ENCODE assay signal across 28 mouse cellular contexts in the genomic region with DNA sequence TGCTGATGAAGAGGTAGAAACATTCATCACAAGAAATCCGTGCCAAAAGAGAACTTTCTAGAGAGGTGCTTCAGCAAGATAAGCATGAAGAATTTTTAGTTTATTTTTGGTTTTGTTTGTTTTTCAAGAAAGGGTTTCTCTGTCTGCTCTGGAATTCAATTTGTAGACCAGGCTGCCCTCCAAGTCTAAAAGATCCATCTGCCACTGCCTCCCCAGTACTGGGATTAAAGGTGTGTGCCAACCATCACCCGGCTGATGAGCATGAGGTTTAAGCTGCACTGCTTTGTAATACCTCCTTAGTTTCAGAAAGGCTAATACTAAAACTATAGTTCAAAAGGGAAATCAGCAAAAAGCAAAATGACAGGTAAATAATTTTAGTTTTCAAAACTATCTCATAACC. TPM values are rescaled to one million over a fixed set of nuclear protein-coding genes. Genes with fewer than 3 reads are reported as not detected.
DNase-seq lines count a peak whose midpoint lies in the region; ATAC-seq lines count a peak whose summit lies in the region.
"Had no signal": no experiment of that assay in that cellular context is flagged by ENCODE, and none has a peak within 500 bp of the region (broad histone marks: within the 10 kb centered on the region; RNA-seq: fewer than 3 reads in every experiment).

No protein-coding gene starts in this region.

- 71% methylated on average over 2 of the region's 2 CpGs for whole genome bisulfite sequencing in hindbrain, embryonic 14.5 days
- WGBS in hindbrain, embryonic 11.5 days = 79% methylated on average over 2 of the region's 2 CpGs
- WGBS in midbrain, embryonic 10.5 days = 82% methylated on average over 2 of the region's 2 CpGs

- H3K9ac ChIP-seq in hindbrain, embryonic 14.5 days = no peak overlapping the region
- H3K9ac ChIP-seq in hindbrain, embryonic 11.5 days (ENCODE audit: low read depth, low read length) = no peak overlapping the region
- H3K9ac ChIP-seq: limb, embryonic 15.5 days; liver, embryonic 13.5 days; midbrain, embryonic 13.5 days; neural tube, embryonic 15.5 days had no signal

- H3K27me3 ChIP-seq in hindbrain, embryonic 14.5 days (ENCODE audit: control insufficient read depth, insufficient read depth, low read length) = no peaks in the 10 kb centered on the region
- no peaks in the 10 kb centered on the region for H3K27me3 ChIP-seq in hindbrain, embryonic 11.5 days (ENCODE audit: control insufficient read depth, insufficient read depth, low read length)
- H3K27me3 ChIP-seq in midbrain, embryonic 10.5 days (ENCODE audit: low read depth, poor library complexity, severe bottlenecking) = no peaks in the 10 kb centered on the region
- H3K27me3 ChIP-seq: limb, embryonic 15.5 days; liver, embryonic 13.5 days; megakaryocyte, embryonic 14.5 days; midbrain, embryonic 13.5 days; neural tube, embryonic 15.5 days; Patski had no signal

- H3K36me3 ChIP-seq in hindbrain, embryonic 14.5 days (replicated peaks; ENCODE audit: control insufficient read depth, insufficient read depth) = no peaks in the 10 kb centered on the region; the same call in 1 of the 2 replicates
- no peaks in the 10 kb centered on the region for H3K36me3 ChIP-seq in hindbrain, embryonic 11.5 days (ENCODE audit: control insufficient read depth, insufficient read depth, low read length)
- H3K36me3 ChIP-seq in midbrain, embryonic 10.5 days = no peaks in the 10 kb centered on the region
- H3K36me3 ChIP-seq: limb, embryonic 10.5 days; liver, embryonic 13.5 days; neural tube, embryonic 15.5 days had no signal

- H3K9me3 ChIP-seq in hindbrain, embryonic 14.5 days (ENCODE audit: control insufficient read depth, low read length) = no peaks in the 10 kb centered on the region
- H3K9me3 ChIP-seq in hindbrain, embryonic 11.5 days (ENCODE audit: control insufficient read depth, low read length) = no peaks in the 10 kb centered on the region
- no peaks in the 10 kb centered on the region for H3K9me3 ChIP-seq in midbrain, embryonic 10.5 days (replicated peaks)
- H3K9me3 ChIP-seq: limb, embryonic 10.5 days; limb, embryonic 15.5 days; liver, embryonic 13.5 days; midbrain, embryonic 13.5 days; neural tube, embryonic 15.5 days had no signal

- no peak overlapping the region for H3K4me2 ChIP-seq in hindbrain, embryonic 14.5 days (replicated peaks)
- H3K4me2 ChIP-seq in hindbrain, embryonic 11.5 days (replicated peaks; ENCODE audit: low read depth, low read length) = no peak overlapping the region
- H3K4me2 ChIP-seq: limb, embryonic 15.5 days; liver, embryonic 13.5 days; midbrain, embryonic 13.5 days; neural tube, embryonic 15.5 days had no signal

- DNase-seq in hindbrain, embryonic 14.5 days (ENCODE audit: low spot score) = no peak
- no peak for DNase-seq in hindbrain, embryonic 11.5 days (ENCODE audit: low spot score)
- peak; percentile 86 for DNase-seq in brain, adult 2 months (ENCODE audit: low read depth, low spot score)
- peak; percentile 58 to 76 for DNase-seq in cerebellum, adult 18-20 months
- peak; percentile 27 to 46 for DNase-seq in cerebellum, postnatal 10 days
- no peak for DNase-seq in layer of hippocampus, adult 9-10 months (ENCODE audit: low spot score)
- DNase-seq in kidney, adult 18-20 months = no peak
- DNase-seq in midbrain, embryonic 10.5 days (ENCODE audit: low spot score) = no peak
- DNase-seq: adrenal gland, postnatal 10 days; gastrocnemius, postnatal 14 days; heart, postnatal 14 days; kidney, adult 9 months; kidney, postnatal 14 days; liver, embryonic 13.5 days; lung, adult 18-20 months; lung, postnatal 4 days; spleen, adult 18-20 months; thymus, adult 18-20 months; thymus, postnatal 25 days had no signal

- peak overlapping the region; percentile 20; the same call in 1 of the 2 replicates for H3K27ac ChIP-seq in hindbrain, embryonic 14.5 days
- no peak overlapping the region for H3K27ac ChIP-seq in hindbrain, embryonic 11.5 days (ENCODE audit: low read depth, low read length)
- no peak overlapping the region for H3K27ac ChIP-seq in midbrain, embryonic 10.5 days (replicated peaks)
- H3K27ac ChIP-seq: limb, embryonic 10.5 days; limb, embryonic 15.5 days; liver, embryonic 13.5 days; midbrain, embryonic 13.5 days; neural tube, embryonic 15.5 days had no signal

- H3K4me1 ChIP-seq in hindbrain, embryonic 14.5 days (replicated peaks; ENCODE audit: control insufficient read depth, insufficient read depth, low read length) = peaks cover 6% of the 10 kb centered on the region; the same call in 1 of the 2 replicates
- H3K4me1 ChIP-seq in hindbrain, embryonic 11.5 days (replicated peaks; ENCODE audit: control insufficient read depth, insufficient read depth, low read length) = no peaks in the 10 kb centered on the region
- peaks cover 4% of the 10 kb centered on the region; the same call in 1 of the 2 replicates for H3K4me1 ChIP-seq in midbrain, embryonic 10.5 days
- H3K4me1 ChIP-seq: limb, embryonic 10.5 days; limb, embryonic 15.5 days; megakaryocyte, embryonic 14.5 days; midbrain, embryonic 13.5 days; neural tube, embryonic 15.5 days had no signal

- ATAC-seq in hindbrain, embryonic 14.5 days (ENCODE audit: low FRiP score) = no peak
- no peak for ATAC-seq in hindbrain, embryonic 11.5 days (ENCODE audit: low FRiP score)
- ATAC-seq: forebrain, embryonic 14.5 days; intestine, embryonic 16.5 days; lung, postnatal 0 days; midbrain, embryonic 13.5 days; Patski had no signal

- no peak overlapping the region for H3K4me3 ChIP-seq in hindbrain, embryonic 14.5 days (replicated peaks; ENCODE audit: low read length)
- H3K4me3 ChIP-seq in hindbrain, embryonic 11.5 days (ENCODE audit: low read depth, low read length) = no peak overlapping the region
- H3K4me3 ChIP-seq in midbrain, embryonic 10.5 days = no peak overlapping the region
- H3K4me3 ChIP-seq: limb, embryonic 10.5 days; limb, embryonic 15.5 days; liver, embryonic 13.5 days; megakaryocyte, embryonic 14.5 days; midbrain, embryonic 13.5 days; neural tube, embryonic 15.5 days had no signal

RNA-seq across cellular contexts. Expression of gene Scaper, which starts 35.0 kb away (rescaled TPM):
- polyA plus RNA-seq in hindbrain, embryonic 14.5 days (2014; fragmentation: Nextera tagmentation; extraction: Ambion mirVana) = 42.1 and 43.5 TPM in 2 replicates
- polyA plus RNA-seq in hindbrain, embryonic 11.5 days (2014; fragmentation: Nextera tagmentation; extraction: Ambion mirVana) = 14.7 and 15.1 TPM in 2 replicates
- polyA plus RNA-seq in midbrain, embryonic 10.5 days (2016; fragmentation: Nextera tagmentation; extraction: Ambion mirVana) = 6.3 and 9.2 TPM in 2 replicates

Comparison
In these comparisons a context has a peak if more than half of its experiments do, and no peak if none do; other contexts are left out.
1. DNase-seq: peak in brain, adult 2 months (single experiment), cerebellum, adult 18-20 months (2 of 2) and cerebellum, postnatal 10 days (2 of 2); none in hindbrain, embryonic 14.5 days (single experiment), hindbrain, embryonic 11.5 days (single experiment), layer of hippocampus, adult 9-10 months (single experiment), kidney, adult 18-20 months (single experiment) and midbrain, embryonic 10.5 days (single experiment).